Mouse (Mus musculus) midbrain, embryonic 16.5 days (tissue): ENCODE results near the gene Kiss1r. TPM values are rescaled to one million over a fixed set of nuclear protein-coding genes. Genes with fewer than 3 reads are reported as not detected.

ENCODE experiments used
- ATAC-seq: fragments of 200-750 bp; cut with Nextera tagmentation; 2 replicates; pipeline ENCODE4 v1.8.0; 2017; ENCODE audit warnings: moderate TSS enrichment
- H3K27ac ChIP-seq: fragments of 300-500 bp; sonication (generic); 2 replicates; pipeline ENCODE4 v1.5.1; 2014; ENCODE audit warnings: mild to moderate bottlenecking, low read length, mixed read lengths
- H3K27me3 ChIP-seq: fragments of 300-500 bp; sonication (generic); 2 replicates; pipeline ENCODE4 v1.6.1; 2014; ENCODE audit warnings: low read depth, low read length, mixed read lengths; ENCODE audit not compliant: control insufficient read depth, insufficient read depth
- H3K36me3 ChIP-seq: fragments of 300-500 bp; sonication (generic); 2 replicates; pipeline ENCODE4 v1.6.1; 2014; ENCODE audit warnings: mild to moderate bottlenecking, low read length, moderate library complexity, mixed read lengths; ENCODE audit not compliant: control insufficient read depth, insufficient read depth
- H3K4me1 ChIP-seq: fragments of 300-500 bp; sonication (generic); 2 replicates; pipeline ENCODE4 v1.6.1; 2014; ENCODE audit warnings: mild to moderate bottlenecking, low read length, mixed read lengths; ENCODE audit not compliant: control insufficient read depth, insufficient read depth
- H3K4me2 ChIP-seq: fragments of 300-500 bp; sonication (generic); 2 replicates; pipeline ENCODE4 v1.6.1; 2014; ENCODE audit warnings: mild to moderate bottlenecking, low read length, mixed read lengths
- H3K4me3 ChIP-seq: fragments of 300-500 bp; sonication (generic); 2 replicates; pipeline ENCODE4 v1.5.1; 2014; ENCODE audit warnings: low read depth, mild to moderate bottlenecking, low read length, moderate library complexity, mixed read lengths
- H3K9ac ChIP-seq: fragments of 300-500 bp; sonication (generic); 2 replicates; pipeline ENCODE4 v1.6.1; 2014; ENCODE audit warnings: low read depth, low read length, mixed read lengths
- H3K9me3 ChIP-seq: fragments of 300-500 bp; sonication (generic); replicated peaks from 2 replicates; pipeline ENCODE4 v1.6.1; 2014; ENCODE audit warnings: mild to moderate bottlenecking, low read length, mixed read lengths; ENCODE audit not compliant: control insufficient read depth, poor library complexity, severe bottlenecking
- WGBS: fragments of 180-500 bp; shearing (Covaris S2); extraction: QIAGEN DNeasy Blood & Tissue Kit; methylation state at CpG from one replicate; pipeline ENCODE4 v1.1.7; 2014; 5-methylcytosine and 5-hydroxymethylcytosine counted together
- polyA plus RNA-seq: library from polyadenylated mRNA; unstranded; fragments of >200 nt; fragmentation: Nextera tagmentation; extraction: Ambion mirVana; gene quantifications from 2 replicates; pipeline ENCODE4 v1.2.1, GENCODE M21; 2015

Kiss1r gene
- polyA plus RNA-seq, 1 experiment from 2014 or later, result 3.5 TPM

DNA sequence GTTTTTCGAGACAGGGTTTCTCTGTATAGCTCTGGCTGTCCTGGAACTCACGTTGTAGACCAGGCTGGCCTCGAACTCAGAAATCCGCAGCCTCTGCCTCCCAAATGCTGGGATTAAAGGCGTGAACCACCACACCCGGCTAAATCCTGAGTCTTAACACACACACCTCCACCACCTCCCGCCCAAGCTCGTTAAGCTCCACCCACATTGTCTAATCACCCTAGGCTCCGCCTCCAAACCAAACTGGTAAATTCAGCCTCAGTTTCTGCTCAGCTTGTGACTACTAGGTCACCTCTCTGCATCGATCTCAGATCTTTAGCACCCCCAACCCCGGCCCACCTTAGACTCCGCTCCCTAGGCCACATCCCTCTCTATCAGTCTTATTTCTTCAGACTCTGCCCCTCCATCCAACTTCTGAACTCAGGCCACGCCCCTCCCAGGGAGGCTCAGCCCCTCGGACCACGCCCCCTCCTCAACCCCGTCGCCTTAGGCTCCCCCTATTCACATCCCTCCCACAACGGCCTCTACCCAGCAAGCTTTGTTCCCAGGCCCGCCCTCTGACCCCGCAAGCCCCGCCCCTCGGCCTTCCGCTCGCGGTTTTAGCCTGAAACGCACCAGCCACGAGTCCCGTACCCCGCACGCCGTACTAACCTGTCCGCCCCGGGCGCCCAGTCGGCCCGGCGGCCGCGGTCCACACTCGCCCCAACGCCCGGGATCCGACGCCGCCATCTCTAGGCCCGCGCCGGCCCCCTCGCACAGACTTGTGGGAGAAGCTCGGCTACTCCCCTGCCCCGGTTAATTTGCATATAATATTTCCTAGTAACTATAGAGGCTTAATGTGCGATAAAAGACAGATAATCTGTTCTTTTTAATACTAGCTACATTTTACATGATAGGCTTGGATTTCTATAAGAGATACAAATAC, 8.3 kb upstream of the Kiss1r start, which contains the start of gene Med16:
Gene Med16, minus strand, starts transcription at position 757 of the 925 bp plus-strand sequence.
- peaks cover 5% of the 10 kb centered on the region; the same call in 1 of the 2 replicates for H3K4me1 ChIP-seq
- 1% methylated on average over 52 of the region's 52 CpGs for WGBS
- peak within 1 kb of the TSS; percentile 99 for H3K27ac ChIP-seq
- peak; percentile 88 for ATAC-seq
- H3K9me3 ChIP-seq, result no peaks in the 10 kb centered on the region
- H3K4me3 ChIP-seq, result peak within 1 kb of the TSS; percentile 84
- peaks cover 24% of the 10 kb centered on the region; the same call in 1 of the 2 replicates for H3K36me3 ChIP-seq
- peak within 1 kb of the TSS; percentile 56 for H3K4me2 ChIP-seq
- H3K9ac ChIP-seq, result peak within 1 kb of the TSS; percentile 97
- no peaks in the 10 kb centered on the region for H3K27me3 ChIP-seq

GRCm38 (mm10) chr10:79909092-79909922, 7.5 kb upstream of the Kiss1r start:
- Histone ChIP-seq H3K27me3 (no peaks in the 10 kb centered on the region), H3K4me3 (peak overlapping the region; percentile 22), H3K9me3 (no peaks in the 10 kb centered on the region), H3K9ac (peak overlapping the region; percentile 60), H3K4me1 (peaks cover 9% of the 10 kb centered on the region; the same call in 1 of the 2 replicates), H3K36me3 (peaks cover 24% of the 10 kb centered on the region; the same call in 1 of the 2 replicates), H3K27ac (peak overlapping the region; percentile 99), H3K4me2 (peak overlapping the region; percentile 42)
- WGBS, result 24% methylated on average over 14 of the region's 14 CpGs
- peak; percentile 69 for ATAC-seq

- H3K9ac ChIP-seq, result no peak within 1 kb of the TSS; the same call in 1 of the 2 replicates
- H3K9me3 ChIP-seq, result no peaks in the 10 kb centered on the region
- H3K4me1 ChIP-seq, result peaks cover 18% of the 10 kb centered on the region
- H3K4me2 ChIP-seq, result no peak within 1 kb of the TSS
- H3K27ac ChIP-seq, result peak within 1 kb of the TSS; percentile 99
- H3K27me3 ChIP-seq, result no peaks in the 10 kb centered on the region
- H3K4me3 ChIP-seq, result no peak within 1 kb of the TSS
- WGBS, result 97% methylated on average over 4 of the region's 4 CpGs
- no peak for ATAC-seq
- H3K36me3 ChIP-seq, result peaks cover 16% of the 10 kb centered on the region; the same call in 1 of the 2 replicates
Measured at GRCm38 (mm10) chr10:79910556-79910955, 6.2 kb upstream of the Kiss1r start, which contains the start of gene Gm26602. TSS of gene Gm26602 (plus strand) at chr10:79910856.

DNA sequence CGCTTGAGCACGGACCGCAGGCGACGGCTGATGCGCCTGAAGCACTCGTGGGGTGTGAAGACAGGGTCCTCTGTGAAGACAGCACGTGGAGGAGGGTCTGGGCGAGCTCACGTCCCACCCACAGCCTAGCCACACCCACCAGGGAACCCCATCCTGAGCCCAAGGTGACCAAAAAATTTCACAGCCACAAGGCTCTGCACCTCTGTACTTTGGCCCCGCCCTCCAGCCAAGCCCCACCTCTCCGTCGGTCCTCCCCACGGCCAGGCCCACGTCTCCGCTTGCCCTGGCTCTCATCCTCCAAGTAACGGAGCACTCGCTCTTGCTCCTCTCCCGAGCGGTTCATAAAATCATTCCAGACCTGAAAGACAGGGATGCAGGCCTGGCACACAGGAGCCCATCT, 4.4 kb upstream of the Kiss1r start:
- WGBS, result 71% methylated on average over 20 of the region's 20 CpGs
- no peak overlapping the region for H3K9ac ChIP-seq
- no peak overlapping the region for H3K27ac ChIP-seq
- no peak for ATAC-seq
- no peak overlapping the region for H3K4me3 ChIP-seq
- no peaks in the 10 kb centered on the region for H3K9me3 ChIP-seq
- no peaks in the 10 kb centered on the region for H3K27me3 ChIP-seq
- H3K4me2 ChIP-seq, result no peak overlapping the region
- peaks cover 10% of the 10 kb centered on the region; the same call in 1 of the 2 replicates for H3K36me3 ChIP-seq
- H3K4me1 ChIP-seq, result peaks cover 30% of the 10 kb centered on the region

GRCm38 (mm10) chr10:79914131-79914947, 2.4 kb upstream of the Kiss1r start:
- Histone ChIP-seq H3K9me3 (no peaks in the 10 kb centered on the region), H3K9ac (peak overlapping the region; percentile 16; the same call in 1 of the 2 replicates), H3K4me3 (no peak overlapping the region), H3K4me1 (peaks cover 30% of the 10 kb centered on the region), H3K27ac (no peak overlapping the region), H3K36me3 (peaks cover 10% of the 10 kb centered on the region; the same call in 1 of the 2 replicates), H3K4me2 (0 out of 2 replicates have a peak overlapping the region, but pooled peaks have one; percentile 4), H3K27me3 (peaks cover 19% of the 10 kb centered on the region)
- no peak for ATAC-seq
- 65% methylated on average over 9 of the region's 11 CpGs for WGBS

- H3K27ac ChIP-seq, result no peak overlapping the region
- WGBS, result 77% methylated on average over 7 of the region's 7 CpGs
Measured at GRCm38 (mm10) chr10:79914948-79915596, 1.7 kb upstream of the Kiss1r start.

GRCm38 (mm10) chr10:79916081-79916480, 690 bp upstream of the Kiss1r start:
- Histone ChIP-seq H3K27me3 (peaks cover 36% of the 10 kb centered on the region), H3K9ac (peak overlapping the region; percentile 95), H3K4me1 (peaks cover 39% of the 10 kb centered on the region), H3K36me3 (peaks cover 8% of the 10 kb centered on the region; the same call in 1 of the 2 replicates), H3K4me3 (peak overlapping the region; percentile 62), H3K27ac (peak overlapping the region; percentile 79), H3K9me3 (no peaks in the 10 kb centered on the region), H3K4me2 (peak overlapping the region; percentile 99)
- ATAC-seq, result no peak
- WGBS, result 7% methylated on average over 8 of the region's 8 CpGs

More at GRCm38 (mm10) chr10:79914948-79915596, 1.7 kb upstream of the Kiss1r start:
- ATAC-seq, result no peak
- Histone ChIP-seq H3K9me3 (no peaks in the 10 kb centered on the region), H3K4me3 (no peak overlapping the region), H3K4me2 (no peak overlapping the region; the same call in 1 of the 2 replicates), H3K9ac (no peak overlapping the region; the same call in 1 of the 2 replicates), H3K27me3 (peaks cover 26% of the 10 kb centered on the region), H3K4me1 (peaks cover 30% of the 10 kb centered on the region), H3K36me3 (peaks cover 10% of the 10 kb centered on the region; the same call in 1 of the 2 replicates)
